23 mouse cellular contexts compared by ENCODE assay signal in the genomic region with DNA sequence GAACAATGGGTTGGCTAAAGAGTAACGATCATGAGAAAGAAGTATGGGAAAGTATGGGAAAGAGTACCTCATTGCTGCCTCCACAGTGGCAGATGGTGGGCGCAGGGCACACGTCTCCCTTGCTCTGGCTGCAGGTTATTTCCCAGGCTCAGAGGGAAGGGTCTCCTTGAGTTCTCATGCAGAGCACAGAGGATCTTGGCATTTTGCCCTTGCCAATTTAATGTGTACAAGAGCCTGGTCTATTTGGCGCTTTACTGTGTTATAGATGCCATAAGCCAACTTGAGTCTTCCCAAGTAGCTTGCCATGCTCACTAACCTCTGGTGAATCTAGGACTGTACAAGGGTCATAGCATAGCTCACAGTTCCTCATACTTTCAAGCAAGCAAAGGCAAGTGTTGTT.
"Had no signal": no experiment of that assay in that cellular context is flagged by ENCODE, and none has a peak within 500 bp of the region (broad histone marks: within the 10 kb centered on the region; RNA-seq: fewer than 3 reads in every experiment).

No protein-coding gene starts in this region.

- H3K27me3 ChIP-seq: heart, embryonic 12.5 days; hindbrain, embryonic 12.5 days; limb, embryonic 15.5 days; liver, embryonic 12.5 days had no signal

- ATAC-seq: hindbrain, embryonic 16.5 days; intestine, embryonic 16.5 days; liver, embryonic 12.5 days had no signal

- H3K27ac ChIP-seq: heart, embryonic 10.5 days; hindbrain, embryonic 12.5 days; hindbrain, embryonic 14.5 days; kidney, embryonic 15.5 days; kidney, postnatal 0 days; limb, embryonic 13.5 days; limb, embryonic 15.5 days; liver, embryonic 12.5 days had no signal

- DNase-seq: gastrocnemius, postnatal 14 days; gastrocnemius, postnatal 36 days; heart, adult 18-20 months; heart, postnatal 10 days; kidney, adult 11 months; kidney, adult 2 months; kidney, adult 9 months; kidney, postnatal 14 days; kidney, postnatal 36 days; layer of hippocampus, adult 9-11 months; layer of hippocampus, postnatal 36 days; left cerebral cortex, postnatal 4 days had no signal

- H3K9ac ChIP-seq: heart, embryonic 12.5 days; hindbrain, embryonic 12.5 days; hindbrain, embryonic 14.5 days; kidney, embryonic 15.5 days; limb, embryonic 13.5 days; limb, embryonic 15.5 days; liver, embryonic 12.5 days had no signal

- H3K36me3 ChIP-seq: heart, embryonic 10.5 days; heart, embryonic 12.5 days; hindbrain, embryonic 12.5 days; kidney, embryonic 15.5 days; limb, embryonic 13.5 days; limb, embryonic 15.5 days; liver, embryonic 12.5 days had no signal

- H3K4me1 ChIP-seq: heart, embryonic 10.5 days; heart, embryonic 12.5 days; hindbrain, embryonic 12.5 days; kidney, embryonic 15.5 days; limb, embryonic 15.5 days; liver, embryonic 12.5 days had no signal

- H3K9me3 ChIP-seq: heart, embryonic 10.5 days; heart, embryonic 12.5 days; hindbrain, embryonic 12.5 days; kidney, embryonic 15.5 days; limb, embryonic 13.5 days; limb, embryonic 15.5 days; liver, embryonic 12.5 days had no signal

- H3K4me3 ChIP-seq: heart, embryonic 10.5 days; heart, embryonic 12.5 days; hindbrain, embryonic 12.5 days; kidney, embryonic 15.5 days; limb, embryonic 13.5 days; limb, embryonic 15.5 days; liver, embryonic 12.5 days had no signal

- H3K4me2 ChIP-seq: heart, embryonic 12.5 days; hindbrain, embryonic 12.5 days; hindbrain, embryonic 14.5 days; kidney, embryonic 15.5 days; limb, embryonic 13.5 days; limb, embryonic 15.5 days; liver, embryonic 12.5 days had no signal
